Mouse (Mus musculus) hindbrain, embryonic 13.5 days (tissue): Measurements from ENCODE around the gene Lrmda. TPM values are rescaled to one million over a fixed set of nuclear protein-coding genes. Genes with fewer than 3 reads are reported as not detected.

ENCODE experiments used
- ATAC-seq: fragments of 200-750 bp; cut with Nextera tagmentation; 2 replicates; pipeline ENCODE4 v1.8.0; 2017; ENCODE audit warnings: moderate TSS enrichment; ENCODE audit not compliant: low FRiP score
- H3K27ac ChIP-seq: fragments of 300-500 bp; sonication (generic); 2 replicates; pipeline ENCODE4 v1.5.1; 2015; ENCODE audit warnings: inconsistent platforms, mild to moderate bottlenecking, moderate library complexity
- H3K27me3 ChIP-seq: fragments of 300-500 bp; sonication (generic); 2 replicates; pipeline ENCODE4 v1.6.1; 2015; ENCODE audit warnings: mild to moderate bottlenecking, inconsistent platforms
- H3K36me3 ChIP-seq: fragments of 300-500 bp; sonication (generic); 2 replicates; pipeline ENCODE4 v1.6.1; 2015; ENCODE audit warnings: mild to moderate bottlenecking, inconsistent platforms
- H3K4me1 ChIP-seq: fragments of 300-500 bp; sonication (generic); replicated peaks from 2 replicates; pipeline ENCODE4 v1.6.1; 2015; ENCODE audit warnings: inconsistent platforms
- H3K4me2 ChIP-seq: fragments of 300-500 bp; sonication (generic); 2 replicates; pipeline ENCODE4 v1.6.1; 2015; ENCODE audit warnings: inconsistent platforms, mild to moderate bottlenecking, moderate library complexity
- H3K4me3 ChIP-seq: fragments of 300-500 bp; sonication (generic); 2 replicates; pipeline ENCODE4 v1.5.1; 2015; ENCODE audit warnings: mild to moderate bottlenecking, inconsistent platforms
- H3K9ac ChIP-seq: fragments of 300-500 bp; sonication (generic); 2 replicates; pipeline ENCODE4 v1.6.1; 2015; ENCODE audit warnings: mild to moderate bottlenecking, inconsistent platforms
- H3K9me3 ChIP-seq: fragments of 300-500 bp; sonication (generic); 2 replicates; pipeline ENCODE4 v1.6.1; 2016; ENCODE audit warnings: inconsistent platforms
- WGBS: fragments of 180-500 bp; shearing (Covaris S2); methylation state at CpG from one replicate; pipeline ENCODE4 v1.1.7; 2015; 5-methylcytosine and 5-hydroxymethylcytosine counted together
- polyA plus RNA-seq: library from polyadenylated mRNA; unstranded; fragments of >200 nt; fragmentation: Nextera tagmentation; extraction: Ambion mirVana; gene quantifications from 2 replicates; pipeline ENCODE4 v1.2.1, GENCODE M21; 2015

Lrmda gene
- polyA plus RNA-seq, 1 experiment from 2014 or later: 0.16 TPM

GRCm38 (mm10) chr14:22651131-22651952 is 631.8 kb downstream of the Lrmda start:
- Histone ChIP-seq H3K4me2 (no peak overlapping the region), H3K4me1 (peaks cover 23% of the 10 kb centered on the region), H3K27me3 (0 out of 2 replicates have a peak, but pooled peaks cover 3% of the 10 kb centered on the region), H3K4me3 (no peak overlapping the region), H3K36me3 (no peaks in the 10 kb centered on the region), H3K9ac (no peak overlapping the region), H3K9me3 (no peaks in the 10 kb centered on the region), H3K27ac (no peak overlapping the region)
- 50% methylated on average over 14 of the region's 14 CpGs for WGBS
- ATAC-seq: no peak

- no peak overlapping the region for H3K27ac ChIP-seq
- ATAC-seq: no peak
- H3K4me2 ChIP-seq: no peak overlapping the region
- H3K36me3 ChIP-seq: no peaks in the 10 kb centered on the region
- H3K4me3 ChIP-seq: no peak overlapping the region
- WGBS: 75% methylated on average over 3 of the region's 3 CpGs
- no peaks in the 10 kb centered on the region for H3K9me3 ChIP-seq
- H3K27me3 ChIP-seq: no peaks in the 10 kb centered on the region
- H3K9ac ChIP-seq: no peak overlapping the region
- no peaks in the 10 kb centered on the region for H3K4me1 ChIP-seq
Observed at GRCm38 (mm10) chr14:22662496-22662895, 643.0 kb downstream of the Lrmda start.

- Histone ChIP-seq H3K4me1 (peaks cover 8% of the 10 kb centered on the region), H3K4me2 (no peak overlapping the region), H3K36me3 (no peaks in the 10 kb centered on the region), H3K9ac (no peak overlapping the region), H3K27ac (no peak overlapping the region), H3K4me3 (no peak overlapping the region), H3K27me3 (no peaks in the 10 kb centered on the region), H3K9me3 (no peaks in the 10 kb centered on the region)
- WGBS: 84% methylated on average over 3 of the region's 3 CpGs
- no peak for ATAC-seq
Observed at GRCm38 (mm10) chr14:22666437-22666836, 646.9 kb downstream of the Lrmda start.

- H3K9me3 ChIP-seq: no peaks in the 10 kb centered on the region
- H3K36me3 ChIP-seq: no peaks in the 10 kb centered on the region
- no peak overlapping the region for H3K9ac ChIP-seq
- no peak overlapping the region for H3K4me3 ChIP-seq
- ATAC-seq: no peak
- no peaks in the 10 kb centered on the region for H3K27me3 ChIP-seq
- H3K27ac ChIP-seq: no peak overlapping the region
- 68% methylated on average over 8 of the region's 8 CpGs for WGBS
- no peak overlapping the region for H3K4me2 ChIP-seq
- H3K4me1 ChIP-seq: peaks cover 8% of the 10 kb centered on the region
Observed at GRCm38 (mm10) chr14:22668302-22668701, 648.8 kb downstream of the Lrmda start.

- Histone ChIP-seq H3K9me3 (no peaks in the 10 kb centered on the region), H3K27ac (0 out of 2 replicates have a peak overlapping the region, but pooled peaks have one; percentile 23)
- 45% methylated on average over 6 of the region's 6 CpGs for WGBS
Observed at GRCm38 (mm10) chr14:22668711-22669110, 649.2 kb downstream of the Lrmda start.

GRCm38 (mm10) chr14:22673581-22673980 is 654.1 kb downstream of the Lrmda start:
- Histone ChIP-seq H3K4me3 (no peak overlapping the region), H3K4me2 (no peak overlapping the region), H3K4me1 (peaks cover 13% of the 10 kb centered on the region), H3K36me3 (no peaks in the 10 kb centered on the region), H3K9me3 (no peaks in the 10 kb centered on the region), H3K27me3 (no peaks in the 10 kb centered on the region), H3K27ac (no peak overlapping the region), H3K9ac (no peak overlapping the region)
- WGBS: 28% methylated on average over 5 of the region's 5 CpGs
- no peak for ATAC-seq

More at GRCm38 (mm10) chr14:22668711-22669110, 649.2 kb downstream of the Lrmda start:
- Histone ChIP-seq H3K4me3 (no peak overlapping the region), H3K4me2 (no peak overlapping the region), H3K36me3 (no peaks in the 10 kb centered on the region), H3K9ac (no peak overlapping the region), H3K4me1 (peaks cover 8% of the 10 kb centered on the region), H3K27me3 (no peaks in the 10 kb centered on the region)
- ATAC-seq: no peak

- H3K9me3 ChIP-seq: no peaks in the 10 kb centered on the region
- peak; percentile 72 for ATAC-seq
- no peaks in the 10 kb centered on the region for H3K27me3 ChIP-seq
- H3K9ac ChIP-seq: no peak overlapping the region
- peaks cover 28% of the 10 kb centered on the region for H3K4me1 ChIP-seq
- WGBS: 31% methylated on average over 5 of the region's 5 CpGs
- no peak overlapping the region for H3K4me3 ChIP-seq
- H3K4me2 ChIP-seq: no peak overlapping the region
- peak overlapping the region; percentile 76 for H3K27ac ChIP-seq
- H3K36me3 ChIP-seq: no peaks in the 10 kb centered on the region
Observed at GRCm38 (mm10) chr14:22679008-22679704, 659.6 kb downstream of the Lrmda start.

- H3K27ac ChIP-seq: peak overlapping the region; percentile 76
- WGBS: 15% methylated on average over 9 of the region's 9 CpGs
Observed at GRCm38 (mm10) chr14:22679705-22680643, 660.5 kb downstream of the Lrmda start.

GRCm38 (mm10) chr14:22686886-22687285 is 667.4 kb downstream of the Lrmda start:
- H3K27ac ChIP-seq: no peak overlapping the region
- WGBS: 61% methylated on average over 4 of the region's 4 CpGs
- no peak overlapping the region for H3K4me2 ChIP-seq
- no peak for ATAC-seq
- H3K9me3 ChIP-seq: no peaks in the 10 kb centered on the region
- no peak overlapping the region for H3K9ac ChIP-seq
- H3K4me1 ChIP-seq: no peaks in the 10 kb centered on the region
- no peaks in the 10 kb centered on the region for H3K36me3 ChIP-seq
- H3K27me3 ChIP-seq: no peaks in the 10 kb centered on the region
- no peak overlapping the region for H3K4me3 ChIP-seq

More at GRCm38 (mm10) chr14:22679705-22680643, 660.5 kb downstream of the Lrmda start:
- Histone ChIP-seq H3K9ac (no peak overlapping the region), H3K36me3 (no peaks in the 10 kb centered on the region), H3K4me2 (no peak overlapping the region), H3K4me3 (no peak overlapping the region), H3K9me3 (no peaks in the 10 kb centered on the region), H3K4me1 (peaks cover 28% of the 10 kb centered on the region), H3K27me3 (no peaks in the 10 kb centered on the region)
- ATAC-seq: peak; percentile 86

- no peak overlapping the region for H3K9ac ChIP-seq
- H3K36me3 ChIP-seq: no peaks in the 10 kb centered on the region
- 90% methylated on average over 2 of the region's 2 CpGs for WGBS
- no peak overlapping the region for H3K4me2 ChIP-seq
- H3K27me3 ChIP-seq: no peaks in the 10 kb centered on the region
- H3K4me1 ChIP-seq: no peaks in the 10 kb centered on the region
- H3K4me3 ChIP-seq: no peak overlapping the region
- H3K27ac ChIP-seq: no peak overlapping the region
- no peaks in the 10 kb centered on the region for H3K9me3 ChIP-seq
- ATAC-seq: no peak
Observed at GRCm38 (mm10) chr14:22688399-22688798, 668.9 kb downstream of the Lrmda start.

- no peak for ATAC-seq
- peaks cover 10% of the 10 kb centered on the region for H3K4me1 ChIP-seq
Observed at GRCm38 (mm10) chr14:22695448-22695847, 675.9 kb downstream of the Lrmda start.

GRCm38 (mm10) chr14:22695931-22696365 is 676.4 kb downstream of the Lrmda start:
- Histone ChIP-seq H3K27ac (no peak overlapping the region), H3K27me3 (no peaks in the 10 kb centered on the region), H3K4me2 (no peak overlapping the region), H3K9me3 (no peaks in the 10 kb centered on the region), H3K4me3 (no peak overlapping the region), H3K4me1 (peaks cover 10% of the 10 kb centered on the region), H3K36me3 (no peaks in the 10 kb centered on the region), H3K9ac (no peak overlapping the region)
- ATAC-seq: no peak
- 67% methylated on average over 4 of the region's 4 CpGs for WGBS

More at GRCm38 (mm10) chr14:22695448-22695847, 675.9 kb downstream of the Lrmda start:
- no peak overlapping the region for H3K9ac ChIP-seq
- H3K36me3 ChIP-seq: no peaks in the 10 kb centered on the region
- H3K4me2 ChIP-seq: no peak overlapping the region
- H3K27me3 ChIP-seq: no peaks in the 10 kb centered on the region
- H3K4me3 ChIP-seq: no peak overlapping the region
- no peak overlapping the region for H3K27ac ChIP-seq
- H3K9me3 ChIP-seq: no peaks in the 10 kb centered on the region
- 49% methylated on average over 6 of the region's 6 CpGs for WGBS
